Mouse (Mus musculus): ENCODE measurements at regions not wholly inside any gene's neighbourhood (a gene's known extent, or its start where the extent isn't known, plus 50 kb on each side); places are given as distances from the start of the nearest gene placed in this dataset.

DNA sequence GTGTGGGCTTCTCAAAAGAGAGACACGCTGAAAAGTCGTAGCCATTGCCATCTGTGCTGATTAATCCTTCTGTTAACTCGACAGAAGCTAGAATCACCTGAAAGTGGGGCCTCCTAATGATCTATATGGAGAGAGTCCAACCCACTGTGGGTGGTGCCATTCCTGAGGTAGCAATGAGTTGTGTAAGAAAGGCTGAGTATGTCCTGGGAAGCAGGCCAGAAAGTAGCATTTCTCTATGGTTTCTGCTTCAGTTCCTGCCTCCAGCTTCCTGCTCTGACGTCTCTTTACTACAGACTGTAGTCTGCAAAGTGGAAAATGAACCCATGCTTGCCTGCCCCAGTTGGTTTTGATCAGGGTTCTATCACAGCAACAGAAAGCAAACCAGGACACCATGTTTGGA lies 380.8 kb upstream of the Camk1g start:
- TF ChIP-seq CTCF (IDR thresholded peaks at IDR 0.05; ENCODE audit: extremely low read depth, insufficient read depth, low read length) (no peak), POLR2A (IDR thresholded peaks at IDR 0.05; ENCODE audit: extremely low read depth, insufficient read depth, low read length) (no peak)

All from cortical plate, adult 2 months (tissue).